Mouse (Mus musculus) CH12.LX (cell line): ENCODE results near the gene Top3b.

Experiments
- CHD2 ChIP-seq: IDR thresholded peaks from 2 replicates; pipeline ENCODE4 v1.6.1; 2011; ENCODE audit warnings: low read length, improper control_type of control experiment
- CTCF ChIP-seq, 2 experiments: IDR thresholded peaks in 1 of 2; conservative IDR thresholded peaks in 1 of 2; 2 replicates each; pipeline ENCODE4 v1.5.1; 2011 to 2012; ENCODE audit warnings: low read depth in 2 of 2, low read length in 2 of 2, improper control_type of control experiment in 1 of 2, inconsistent platforms in 1 of 2, mild to moderate bottlenecking in 1 of 2, moderate library complexity in 1 of 2
- E2F4 ChIP-seq: IDR thresholded peaks from 2 replicates; pipeline ENCODE4 v1.6.1; 2011; ENCODE audit warnings: low read depth, low read length, improper control_type of control experiment; ENCODE audit not compliant: insufficient replicate concordance
- EP300 ChIP-seq: IDR thresholded peaks from 2 replicates; pipeline ENCODE4 v1.6.1; 2011; ENCODE audit warnings: low read length, improper control_type of control experiment
- KAT2A ChIP-seq: IDR thresholded peaks from 2 replicates; pipeline ENCODE4 v1.6.1; 2012; ENCODE audit warnings: low read length, improper control_type of control experiment, inconsistent platforms; ENCODE audit not compliant: insufficient replicate concordance
- MAX ChIP-seq: IDR thresholded peaks from 2 replicates; pipeline ENCODE4 v1.6.1; 2011; ENCODE audit warnings: low read length, improper control_type of control experiment
- MAZ ChIP-seq: IDR thresholded peaks from 2 replicates; pipeline ENCODE4 v1.6.1; 2012; ENCODE audit warnings: low read depth, mild to moderate bottlenecking, inconsistent platforms, low read length, improper control_type of control experiment, moderate library complexity
- MEF2A ChIP-seq: IDR thresholded peaks from 2 replicates; pipeline ENCODE4 v1.6.1; 2014; ENCODE audit warnings: low read depth, mild to moderate bottlenecking, inconsistent platforms, low read length, improper control_type of control experiment, borderline replicate concordance
- POLR2A ChIP-seq: IDR thresholded peaks from 2 replicates; pipeline ENCODE4 v1.6.1; 2011; ENCODE audit warnings: low read depth, mild to moderate bottlenecking, improper control_type of control experiment, low read length
- RAD21 ChIP-seq: IDR thresholded peaks from 2 replicates; pipeline ENCODE4 v1.6.1; 2011; ENCODE audit warnings: low read depth, mild to moderate bottlenecking, low read length, improper control_type of control experiment, moderate library complexity
- USF1 ChIP-seq: IDR thresholded peaks from 2 replicates; pipeline ENCODE4 v1.6.1; 2014; ENCODE audit warnings: low read depth, mild to moderate bottlenecking, inconsistent platforms, low read length, improper control_type of control experiment
- ZKSCAN1 ChIP-seq: IDR thresholded peaks from 2 replicates; pipeline ENCODE4 v1.6.1; 2012; ENCODE audit warnings: low read depth, inconsistent platforms, low read length, improper control_type of control experiment, borderline replicate concordance

DNA sequence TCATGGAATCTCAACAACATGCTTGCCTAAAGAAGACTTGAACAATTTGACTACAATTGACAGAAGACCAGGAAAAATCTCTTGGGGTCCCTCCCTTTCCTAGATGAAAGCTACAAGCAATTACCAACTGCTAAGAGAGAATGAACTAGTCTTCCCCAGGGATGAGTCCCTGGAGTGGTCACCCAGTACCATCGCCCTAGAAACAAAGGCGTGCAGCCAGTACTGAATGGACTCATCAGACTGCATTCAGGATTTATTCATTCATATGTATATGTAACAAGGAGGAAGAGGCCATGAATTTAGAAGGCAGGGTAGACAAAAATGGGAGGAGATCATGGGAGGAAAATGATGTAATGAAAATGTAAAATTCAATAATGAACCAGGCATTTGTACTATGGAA lies 44.3 kb upstream of the Top3b start:
- TF ChIP-seq ZKSCAN1 (no peak), RAD21 (no peak), EP300 (no peak), CHD2 (no peak), POLR2A (no peak), MAZ (no peak), USF1 (no peak), KAT2A (no peak), MEF2A (no peak), MAX (no peak), CTCF (conservative IDR thresholded peaks at IDR 0.05 in 1 of 2, IDR thresholded peaks at IDR 0.05 in 1 of 2; ENCODE audit: low read depth in 2 of 2, low read length in 2 of 2) (no peak), E2F4 (no peak)
